Comparison of ENCODE assay signal across 8 mouse cellular contexts in the genomic region with DNA sequence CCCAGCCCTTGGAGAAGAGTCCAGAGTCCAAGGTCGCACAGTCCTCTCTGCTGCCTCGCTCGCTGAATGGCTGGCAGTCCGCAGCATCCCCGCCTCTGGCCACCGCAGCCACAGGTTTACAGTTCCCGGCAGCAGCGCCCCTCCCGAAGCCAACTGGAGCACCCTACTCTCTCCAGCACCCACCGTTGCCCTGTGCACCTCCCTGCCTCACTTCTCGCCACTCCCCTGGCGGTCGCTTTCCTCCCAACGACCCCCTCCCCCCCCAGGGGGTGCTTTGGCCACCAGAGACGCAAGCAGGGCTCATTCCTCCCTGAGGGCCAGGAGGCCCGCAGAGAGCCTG. TPM values are rescaled to one million over a fixed set of nuclear protein-coding genes. Genes with fewer than 3 reads are reported as not detected.
DNase-seq lines count a peak whose midpoint lies in the region; ATAC-seq and TF ChIP-seq lines count a peak whose summit lies in the region.

TSS of gene Nxph1 (plus strand) at position 301 of the 340 bp plus-strand sequence.

- no peak for ATAC-seq in megakaryocyte, adult 5-6 weeks (ENCODE audit: poor library complexity, severe bottlenecking)
- no peak for ATAC-seq in stomach, embryonic 15.5 days (ENCODE audit: insufficient read depth, low FRiP score, low read depth)

- no peak for DNase-seq in cerebellum, adult 2 months
- DNase-seq in cerebellum, adult 11-12 months: no peak
- DNase-seq in left cerebral cortex, postnatal 4 days: no peak
- DNase-seq in ovary, adult 18-20 months (ENCODE audit: low spot score): no peak
- no peak for DNase-seq in adrenal gland, postnatal 4 days (ENCODE audit: low spot score in 2 of 2)

- 0 out of 2 replicates have a peak, but pooled peaks cover 4% of the 10 kb centered on the region for H3K9me3 ChIP-seq in megakaryocyte, embryonic 14.5 days
- H3K9me3 ChIP-seq in stomach, embryonic 15.5 days: no peaks in the 10 kb centered on the region

- no peak within 1 kb of the TSS for H3K27ac ChIP-seq in cerebellum, adult 2 months (ENCODE audit: insufficient read depth, low read length)
- no peak within 1 kb of the TSS for H3K27ac ChIP-seq in stomach, embryonic 15.5 days

- intact Hi-C loops in left cerebral cortex, postnatal 4 days (cut with DNase I): no loop called here

- peak within 1 kb of the TSS; percentile 47 for H3K4me3 ChIP-seq in cerebellum, adult 2 months (replicated peaks; ENCODE audit: insufficient read depth, low read depth, low read length)
- peak within 1 kb of the TSS; percentile 89 for H3K4me3 ChIP-seq in megakaryocyte, embryonic 14.5 days (replicated peaks)
- H3K4me3 ChIP-seq in stomach, embryonic 15.5 days (replicated peaks): peak within 1 kb of the TSS; percentile 24

- TF ChIP-seq POLR2A in cerebellum, adult 2 months (IDR thresholded peaks at IDR 0.05; ENCODE audit: borderline replicate concordance, insufficient read depth, low read length): no peak

- no peaks in the 10 kb centered on the region for H3K4me1 ChIP-seq in cerebellum, adult 2 months (ENCODE audit: control insufficient read depth, insufficient read depth, low read length)
- H3K4me1 ChIP-seq in megakaryocyte, embryonic 14.5 days: peaks cover 38% of the 10 kb centered on the region
- H3K4me1 ChIP-seq in stomach, embryonic 15.5 days: peaks cover 5% of the 10 kb centered on the region

- peaks cover 3% of the 10 kb centered on the region; the same call in 1 of the 2 replicates for H3K27me3 ChIP-seq in cerebellum, adult 2 months (ENCODE audit: control insufficient read depth, insufficient read depth, low read length)
- peaks cover 63% of the 10 kb centered on the region for H3K27me3 ChIP-seq in megakaryocyte, embryonic 14.5 days (replicated peaks)
- peaks cover 60% of the 10 kb centered on the region for H3K27me3 ChIP-seq in stomach, embryonic 15.5 days (replicated peaks)

- no peaks in the 10 kb centered on the region for H3K36me3 ChIP-seq in megakaryocyte, embryonic 14.5 days (replicated peaks; ENCODE audit: low read length)
- H3K36me3 ChIP-seq in stomach, embryonic 15.5 days: no peaks in the 10 kb centered on the region

- H3K4me2 ChIP-seq in stomach, embryonic 15.5 days: peak within 1 kb of the TSS; percentile 41

- WGBS in cerebellum, adult 2 months: 4% methylated on average over 16 of the region's 16 CpGs
- WGBS in stomach, embryonic 15.5 days: 3% methylated on average over 15 of the region's 16 CpGs

- H3K9ac ChIP-seq in stomach, embryonic 15.5 days: no peak within 1 kb of the TSS

- TF ChIP-seq CTCF in cerebellum, adult 2 months (IDR thresholded peaks at IDR 0.05; ENCODE audit: borderline replicate concordance, insufficient read depth, low read depth, low read length): no peak

RNA-seq across cellular contexts. Expression of gene Nxph1, which starts in this region (rescaled TPM):
- polyA plus RNA-seq in cerebellum, adult 2 months (2012; rRNA removed): 22.5 and 24.7 TPM in 2 replicates
- not detected in 2 replicates for polyA plus RNA-seq in megakaryocyte, embryonic 14.5 days (2012; ENCODE audit: insufficient read depth, low replicate concordance)
- not detected in 2 replicates for total RNA-seq in megakaryocyte, adult 5-6 weeks (2015)
- not detected in 2 replicates for total RNA-seq in megakaryocyte, adult 5-6 weeks (2017)
- total RNA-seq in left cerebral cortex, postnatal 4 days (2021): 10 to 100 TPM; 67.6 to 70.0 TPM
- polyA plus RNA-seq in stomach, embryonic 15.5 days (2015; fragmentation: Nextera tagmentation; extraction: Ambion mirVana): 0.39 and 0.63 TPM in 2 replicates
- total RNA-seq in adrenal gland, postnatal 4 days (2021): 1 to 10 TPM; 3.6 to 4.4 TPM

Comparison
In these comparisons a context has a peak if more than half of its experiments do, and no peak if none do; other contexts are left out.
1. RNA of gene Nxph1 (total RNA-seq): 67.6 to 70.0 TPM in left cerebral cortex, postnatal 4 days; 3.6 to 4.4 TPM in adrenal gland, postnatal 4 days and not detected in megakaryocyte, adult 5-6 weeks; every median in the first group is over 10 times any median in the second.
2. RNA of gene Nxph1 (polyA plus RNA-seq): 22.5 to 24.7 TPM in cerebellum, adult 2 months; 0.39 to 0.63 TPM in stomach, embryonic 15.5 days and not detected in megakaryocyte, embryonic 14.5 days; every median in the first group is over 10 times any median in the second.
3. H3K4me3 ChIP-seq: peak in every context shown above with its lines; median percentile 89 in megakaryocyte, embryonic 14.5 days; 47 in cerebellum, adult 2 months; 24 in stomach, embryonic 15.5 days.